Mouse (Mus musculus): ENCODE measurements around the gene Tagap.
"Not testable (repeated sequence)": the region's sequence is repeated elsewhere in the genome, so short reads cannot be mapped to it uniquely, and the experiment has no call there.

Tagap gene

GRCm38 (mm10) chr17:7983484-7983883, 57.7 kb downstream of the Tagap start:
- not testable (repeated sequence) for DNase-seq (ENCODE audit: low read depth, low spot score)
